Mouse (Mus musculus) kidney, postnatal 25 days (tissue): ENCODE results near the gene Mpeg1.

Source experiments
- DNase-seq, 2 experiments: peaks; one replicate each; pipeline ENCODE4 v3.0.0; 2021; ENCODE audit warnings: mixed read lengths in 2 of 2

Mpeg1 gene

GRCm38 (mm10) chr19:12460282-12461249 lies at the start of gene Mpeg1:
Mpeg1 (plus strand) TSS chr19:12460779.
- no peak for DNase-seq

- DNase-seq: no peak
Measured at GRCm38 (mm10) chr19:12413737-12414136, 46.8 kb upstream of the Mpeg1 start.

GRCm38 (mm10) chr19:12417361-12417760 lies 43.2 kb upstream of the Mpeg1 start, which contains the start of gene Olfr1441:
Olfr1441 (plus strand) TSS chr19:12417433.
- no peak for DNase-seq

GRCm38 (mm10) chr19:12418312-12418711 lies 42.3 kb upstream of the Mpeg1 start:
- DNase-seq: no peak

GRCm38 (mm10) chr19:12420555-12420954 lies 40.0 kb upstream of the Mpeg1 start:
- no peak for DNase-seq

- DNase-seq: no peak
Measured at GRCm38 (mm10) chr19:12421680-12422079, 38.9 kb upstream of the Mpeg1 start.

- no peak for DNase-seq
Measured at GRCm38 (mm10) chr19:12427101-12427500, 33.5 kb upstream of the Mpeg1 start.

GRCm38 (mm10) chr19:12427605-12428004 lies 33.0 kb upstream of the Mpeg1 start, which contains the start of gene Pfpl:
Pfpl (plus strand) TSS chr19:12427905.
- DNase-seq: no peak

GRCm38 (mm10) chr19:12433033-12433432 lies 27.5 kb upstream of the Mpeg1 start:
- DNase-seq: peak in 1 of 2 experiments; percentile 45

- DNase-seq: no peak
Measured at GRCm38 (mm10) chr19:12435011-12435416, 25.6 kb upstream of the Mpeg1 start.

- no peak for DNase-seq
Measured at GRCm38 (mm10) chr19:12435750-12436524, 24.6 kb upstream of the Mpeg1 start.

GRCm38 (mm10) chr19:12439581-12439980 lies 21.0 kb upstream of the Mpeg1 start:
- no peak for DNase-seq

- no peak for DNase-seq
Measured at GRCm38 (mm10) chr19:12440103-12440725, 20.4 kb upstream of the Mpeg1 start.

- DNase-seq: no peak
Measured at GRCm38 (mm10) chr19:12442560-12442959, 18.0 kb upstream of the Mpeg1 start.

GRCm38 (mm10) chr19:12445014-12445413 lies 15.6 kb upstream of the Mpeg1 start:
- no peak for DNase-seq

- no peak for DNase-seq
Measured at GRCm38 (mm10) chr19:12457401-12458066, 3.0 kb upstream of the Mpeg1 start.

- DNase-seq: no peak
Measured at GRCm38 (mm10) chr19:12459516-12459915, 1.1 kb upstream of the Mpeg1 start.

- DNase-seq: no peak
Measured at GRCm38 (mm10) chr19:12462851-12463721, 2.5 kb downstream of the Mpeg1 start.

- DNase-seq: no peak
Measured at GRCm38 (mm10) chr19:12463722-12464035, 3.1 kb downstream of the Mpeg1 start.

- no peak for DNase-seq
Measured at GRCm38 (mm10) chr19:12464127-12464526, 3.5 kb downstream of the Mpeg1 start.

- no peak for DNase-seq
Measured at GRCm38 (mm10) chr19:12464674-12465073, 4.1 kb downstream of the Mpeg1 start.
